In the genomic region with DNA sequence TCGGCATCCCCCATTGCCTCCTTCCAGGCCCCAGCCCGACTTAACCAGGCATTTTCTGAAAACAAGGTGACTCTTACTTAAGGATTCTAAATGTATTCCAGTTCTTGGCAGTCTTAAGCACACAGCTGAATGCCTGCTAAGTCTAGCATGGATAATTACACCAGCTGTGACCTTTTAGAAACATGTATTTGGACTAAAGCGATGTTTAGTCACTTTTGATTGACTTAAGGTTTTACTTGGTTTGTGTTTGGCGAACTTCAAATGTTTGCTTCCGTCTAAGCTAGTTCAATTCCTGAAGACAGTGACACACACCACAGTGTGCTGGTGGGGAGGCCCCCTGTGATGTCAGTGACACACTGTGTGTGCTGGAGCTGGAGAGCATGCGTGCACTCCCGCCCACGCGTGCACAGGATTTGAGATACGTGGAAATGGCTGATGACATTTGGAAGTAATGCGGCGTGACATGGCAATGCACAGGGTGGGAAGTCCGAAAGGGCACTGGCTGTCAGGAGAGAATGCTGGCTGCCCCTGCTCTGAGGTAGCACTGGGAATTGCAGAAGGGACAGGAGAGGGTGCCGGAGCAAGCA, we compare ENCODE assay signal across 14 mouse cellular contexts.
DNase-seq lines count a peak whose midpoint lies in the region; ATAC-seq and TF ChIP-seq lines count a peak whose summit lies in the region.
"Had no signal": no experiment of that assay in that cellular context is flagged by ENCODE, and none has a peak within 500 bp of the region (broad histone marks: within the 10 kb centered on the region; RNA-seq: fewer than 3 reads in every experiment).

No protein-coding gene starts in this region.

- H3K4me2 ChIP-seq in heart, postnatal 0 days (ENCODE audit: low read depth, low read length), result no peak overlapping the region
- no peak overlapping the region for H3K4me2 ChIP-seq in limb, embryonic 14.5 days (replicated peaks; ENCODE audit: low read depth, low read length, severe bottlenecking)
- no peak overlapping the region for H3K4me2 ChIP-seq in midbrain, postnatal 0 days (ENCODE audit: low read depth, low read length, poor library complexity, severe bottlenecking)
- H3K4me2 ChIP-seq: intestine, embryonic 15.5 days; liver, embryonic 15.5 days had no signal

- TF ChIP-seq EP300 in heart, postnatal 0 days (IDR thresholded peaks at IDR 0.05; ENCODE audit: low read depth), result no peak

- no peak overlapping the region for H3K9ac ChIP-seq in heart, postnatal 0 days (replicated peaks; ENCODE audit: low read depth, low read length)
- H3K9ac ChIP-seq in limb, embryonic 14.5 days (ENCODE audit: low read depth, low read length, severe bottlenecking), result no peak overlapping the region
- no peak overlapping the region for H3K9ac ChIP-seq in midbrain, postnatal 0 days (replicated peaks; ENCODE audit: low read length, poor library complexity, severe bottlenecking)
- H3K9ac ChIP-seq: intestine, embryonic 15.5 days; liver, embryonic 15.5 days had no signal

- no peaks in the 10 kb centered on the region for H3K36me3 ChIP-seq in heart, postnatal 0 days (replicated peaks; ENCODE audit: control insufficient read depth, insufficient read depth, low read length)
- no peaks in the 10 kb centered on the region for H3K36me3 ChIP-seq in limb, embryonic 14.5 days (ENCODE audit: control insufficient read depth, insufficient read depth, low read length)
- no peaks in the 10 kb centered on the region for H3K36me3 ChIP-seq in limb, embryonic 10.5 days
- H3K36me3 ChIP-seq in midbrain, postnatal 0 days (ENCODE audit: insufficient read depth, low read length), result no peaks in the 10 kb centered on the region
- H3K36me3 ChIP-seq: intestine, embryonic 15.5 days; liver, embryonic 15.5 days had no signal

- ATAC-seq in heart, postnatal 0 days (ENCODE audit: insufficient read depth, low read depth), result peak; percentile 33; the same call in 1 of the 2 replicates
- ATAC-seq in limb, embryonic 14.5 days (ENCODE audit: low FRiP score, low read depth), result no peak
- ATAC-seq in midbrain, postnatal 0 days (ENCODE audit: low FRiP score), result no peak
- ATAC-seq: intestine, embryonic 15.5 days had no signal

- 62% methylated on average over 14 of the region's 14 CpGs for WGBS in heart, postnatal 0 days
- 78% methylated on average over 14 of the region's 14 CpGs for WGBS in limb, embryonic 14.5 days
- whole genome bisulfite sequencing in limb, embryonic 10.5 days, result 92% methylated on average over 14 of the region's 14 CpGs
- WGBS in midbrain, postnatal 0 days, result 55% methylated on average over 14 of the region's 14 CpGs

- no peak overlapping the region for H3K4me3 ChIP-seq in heart, postnatal 0 days (ENCODE audit: low read depth, low read length)
- no peak overlapping the region for H3K4me3 ChIP-seq in limb, embryonic 14.5 days (replicated peaks; ENCODE audit: low read length)
- H3K4me3 ChIP-seq in limb, embryonic 10.5 days, result no peak overlapping the region
- no peak overlapping the region for H3K4me3 ChIP-seq in midbrain, postnatal 0 days (ENCODE audit: low read depth, low read length)
- H3K4me3 ChIP-seq: erythroblast, embryonic 14.5 days; intestine, embryonic 15.5 days; liver, embryonic 15.5 days had no signal

- H3K27me3 ChIP-seq in heart, postnatal 0 days (ENCODE audit: control insufficient read depth, insufficient read depth, low read length), result no peaks in the 10 kb centered on the region
- H3K27me3 ChIP-seq in limb, embryonic 14.5 days (ENCODE audit: control insufficient read depth, insufficient read depth, low read length), result no peaks in the 10 kb centered on the region
- H3K27me3 ChIP-seq in limb, embryonic 10.5 days (ENCODE audit: low read depth, poor library complexity, severe bottlenecking), result no peaks in the 10 kb centered on the region; the same call in 1 of the 2 replicates
- H3K27me3 ChIP-seq in midbrain, postnatal 0 days (ENCODE audit: insufficient read depth, low read length), result no peaks in the 10 kb centered on the region
- H3K27me3 ChIP-seq: liver, embryonic 15.5 days had no signal

- H3K4me1 ChIP-seq in heart, postnatal 0 days (ENCODE audit: control insufficient read depth, insufficient read depth), result no peaks in the 10 kb centered on the region
- peaks cover 13% of the 10 kb centered on the region; the same call in 1 of the 2 replicates for H3K4me1 ChIP-seq in limb, embryonic 14.5 days (ENCODE audit: control insufficient read depth, insufficient read depth, low read length)
- H3K4me1 ChIP-seq in limb, embryonic 10.5 days, result 0 out of 2 replicates have a peak, but pooled peaks cover 4% of the 10 kb centered on the region
- H3K4me1 ChIP-seq in midbrain, postnatal 0 days (ENCODE audit: insufficient read depth, low read length), result no peaks in the 10 kb centered on the region
- H3K4me1 ChIP-seq: intestine, embryonic 15.5 days; liver, embryonic 15.5 days had no signal

- peak; percentile 4 for DNase-seq in adrenal gland, postnatal 10 days
- no peak for DNase-seq in adrenal gland, adult 8-10 months
- DNase-seq in heart, postnatal 0 days (ENCODE audit: low spot score), result peak; percentile 32
- DNase-seq in heart, postnatal 14 days, result no peak
- DNase-seq in limb, embryonic 14.5 days (ENCODE audit: low spot score), result peak; percentile 26
- DNase-seq in limb, embryonic 10.5 days (ENCODE audit: low spot score), result no peak
- DNase-seq in midbrain, postnatal 0 days (ENCODE audit: low spot score), result peak; percentile 60
- no peak for DNase-seq in thymus, postnatal 25 days
- DNase-seq: cerebellum, adult 11-12 months; gastrocnemius, postnatal 36 days; thymus, adult 2 months had no signal

- H3K9me3 ChIP-seq in heart, postnatal 0 days (replicated peaks; ENCODE audit: control insufficient read depth, low read length), result no peaks in the 10 kb centered on the region
- H3K9me3 ChIP-seq in limb, embryonic 14.5 days (ENCODE audit: control insufficient read depth, low read length), result no peaks in the 10 kb centered on the region
- H3K9me3 ChIP-seq in limb, embryonic 10.5 days (replicated peaks), result no peaks in the 10 kb centered on the region
- no peaks in the 10 kb centered on the region for H3K9me3 ChIP-seq in midbrain, postnatal 0 days (ENCODE audit: low read length)
- H3K9me3 ChIP-seq: intestine, embryonic 15.5 days had no signal

- no peak for TF ChIP-seq POLR2A in limb, embryonic 14.5 days (IDR thresholded peaks at IDR 0.05; ENCODE audit: borderline replicate concordance, extremely low read depth, insufficient read depth, insufficient read length)

- no peak for TF ChIP-seq CTCF in heart, postnatal 0 days (IDR thresholded peaks at IDR 0.05; ENCODE audit: low read depth)
- TF ChIP-seq CTCF in midbrain, postnatal 0 days (IDR thresholded peaks at IDR 0.05), result no peak

- H3K27ac ChIP-seq in heart, postnatal 0 days (ENCODE audit: low read depth), result no peak overlapping the region
- H3K27ac ChIP-seq in limb, embryonic 14.5 days (replicated peaks; ENCODE audit: low read depth, low read length), result no peak overlapping the region
- H3K27ac ChIP-seq in limb, embryonic 10.5 days, result no peak overlapping the region
- H3K27ac ChIP-seq in midbrain, postnatal 0 days (ENCODE audit: low read depth, low read length), result no peak overlapping the region
- H3K27ac ChIP-seq: intestine, embryonic 15.5 days; liver, embryonic 15.5 days had no signal

- intact Hi-C loops in heart, postnatal 14 days (cut with DNase I), result no loop called here

Comparison
In these comparisons a context has a peak if more than half of its experiments do, and no peak if none do; other contexts are left out.
1. DNase-seq: peak in adrenal gland, postnatal 10 days (single experiment), heart, postnatal 0 days (single experiment), limb, embryonic 14.5 days (single experiment) and midbrain, postnatal 0 days (single experiment); none in adrenal gland, adult 8-10 months (single experiment), heart, postnatal 14 days (0 of 2), limb, embryonic 10.5 days (single experiment) and thymus, postnatal 25 days (single experiment).